Mouse (Mus musculus) cerebellum, adult 2 months (tissue): ENCODE data around the gene Colec11.

Experiments
- CTCF ChIP-seq: fragments of 200-500 bp; IDR thresholded peaks from 2 replicates; pipeline ENCODE4 v1.5.1; 2011; ENCODE audit warnings: low read depth, mild to moderate bottlenecking, control low read depth, low read length, moderate library complexity, borderline replicate concordance; ENCODE audit not compliant: insufficient read depth
- POLR2A ChIP-seq: fragments of 200-500 bp; IDR thresholded peaks from 2 replicates; pipeline ENCODE4 v1.6.1; 2011; ENCODE audit warnings: low read length, control low read depth, borderline replicate concordance; ENCODE audit not compliant: insufficient read depth

GRCm38 (mm10) chr12:28635058-28635534, 11.9 kb upstream of the Colec11 start:
- TF ChIP-seq POLR2A (no peak), CTCF (no peak)
